Mouse (Mus musculus) stomach, postnatal 0 days (tissue): ENCODE data around the gene Sec22b.

ENCODE experiments used
- CTCF ChIP-seq: IDR thresholded peaks from 2 replicates; pipeline ENCODE4 v1.5.1; 2016; ENCODE audit warnings: antibody characterized with exemption, low read depth, mild to moderate bottlenecking, moderate library complexity
- EP300 ChIP-seq: optimal IDR thresholded peaks from 2 replicates; pipeline ENCODE3; 2016; ENCODE audit warnings: antibody characterized with exemption

- no peak for TF ChIP-seq CTCF
- TF ChIP-seq EP300 = no peak
These were observed 18.0 kb downstream of the Sec22b start for GRCm38 (mm10) chr3:97918885-97919550.
